Mouse (Mus musculus): ENCODE measurements around the gene Pcna. TPM values are rescaled to one million over a fixed set of nuclear protein-coding genes. Genes with fewer than 3 reads are reported as not detected.

Pcna gene
- polyA plus RNA-seq, 2 experiments from 2014 or later = 185 to 199 TPM

DNA sequence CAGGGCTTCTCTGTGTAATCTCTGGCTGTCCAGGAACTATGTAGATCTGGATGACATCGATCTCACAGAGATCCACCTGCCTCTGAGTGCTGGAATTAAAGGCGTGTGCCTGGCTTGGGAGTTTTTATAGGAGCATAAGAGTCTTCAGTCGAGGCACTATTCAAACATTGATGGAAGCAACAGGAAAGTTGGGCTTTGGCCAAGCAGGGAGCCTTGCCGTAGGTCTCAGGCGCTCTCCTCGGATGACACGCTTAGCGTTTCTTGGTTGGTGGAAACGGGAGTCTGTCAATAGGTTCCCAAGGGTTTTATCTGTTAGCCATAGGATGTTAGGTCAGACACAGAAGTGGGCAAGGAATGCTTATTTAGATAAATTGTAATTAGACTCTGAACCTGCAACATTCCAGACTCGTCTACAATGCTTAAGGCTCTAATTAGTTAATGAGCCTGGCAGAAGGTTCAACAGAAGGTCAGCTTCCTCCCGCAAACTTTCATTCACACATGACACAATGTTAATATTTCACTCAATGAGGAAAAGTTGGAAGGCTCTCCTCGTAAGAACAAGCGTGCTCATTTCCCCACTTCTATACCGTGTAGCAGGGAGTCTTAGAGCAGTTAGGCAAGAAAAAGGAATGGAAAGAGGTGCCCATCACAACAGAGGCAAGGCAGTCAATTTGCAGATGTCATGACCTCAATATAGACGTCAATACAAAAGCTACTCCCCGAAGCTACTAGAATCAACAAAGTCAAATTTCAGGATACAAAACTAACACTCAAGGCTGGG, 18.9 kb downstream of the Pcna start:
- ATAC-seq = no peak

DNA sequence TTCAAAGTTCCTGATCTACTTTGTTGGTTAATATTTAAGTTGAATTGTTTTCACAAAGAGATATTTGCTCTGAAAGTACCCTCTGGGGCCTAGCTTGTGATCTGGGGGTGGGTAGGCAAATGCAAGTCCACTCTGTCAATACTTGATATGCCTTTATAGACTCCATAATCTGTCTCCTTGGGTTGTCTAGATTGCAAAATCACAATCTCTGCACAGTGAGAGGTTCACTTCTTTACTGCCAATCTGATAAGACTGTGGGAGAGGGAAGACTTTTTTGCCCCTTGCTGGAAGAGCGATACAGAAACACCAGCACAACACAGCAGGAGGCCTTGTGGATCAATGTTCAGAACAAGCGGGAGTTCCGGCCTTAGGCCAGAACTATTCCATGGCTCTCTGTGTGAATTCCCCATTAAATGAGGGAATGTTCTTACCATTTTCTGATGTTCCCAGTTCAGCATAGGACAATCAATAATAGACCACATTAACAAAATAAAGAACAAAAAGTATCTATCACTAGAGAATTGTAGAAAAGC, 20.6 kb downstream of the Pcna start:
- ATAC-seq = no peak

DNA sequence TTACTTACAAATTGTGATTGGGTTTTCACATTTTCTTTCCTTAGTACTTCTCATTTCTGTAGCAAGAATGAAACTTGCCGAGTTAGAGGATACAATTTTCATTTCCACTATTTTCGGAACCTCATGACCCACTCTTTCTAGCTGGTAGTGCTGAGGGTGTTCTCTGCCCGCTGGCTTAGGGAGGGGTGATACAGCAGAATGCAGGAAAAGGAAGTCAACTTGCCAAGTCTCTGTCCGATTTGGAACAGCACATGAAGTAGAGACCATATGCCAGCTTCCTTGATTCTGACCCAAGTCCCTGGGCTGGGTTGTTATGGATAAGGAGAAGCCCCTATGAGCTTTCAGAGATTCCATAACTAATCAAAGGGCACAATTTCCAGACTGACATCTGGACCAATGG, 28.8 kb downstream of the Pcna start:
- no peak for ATAC-seq

DNA sequence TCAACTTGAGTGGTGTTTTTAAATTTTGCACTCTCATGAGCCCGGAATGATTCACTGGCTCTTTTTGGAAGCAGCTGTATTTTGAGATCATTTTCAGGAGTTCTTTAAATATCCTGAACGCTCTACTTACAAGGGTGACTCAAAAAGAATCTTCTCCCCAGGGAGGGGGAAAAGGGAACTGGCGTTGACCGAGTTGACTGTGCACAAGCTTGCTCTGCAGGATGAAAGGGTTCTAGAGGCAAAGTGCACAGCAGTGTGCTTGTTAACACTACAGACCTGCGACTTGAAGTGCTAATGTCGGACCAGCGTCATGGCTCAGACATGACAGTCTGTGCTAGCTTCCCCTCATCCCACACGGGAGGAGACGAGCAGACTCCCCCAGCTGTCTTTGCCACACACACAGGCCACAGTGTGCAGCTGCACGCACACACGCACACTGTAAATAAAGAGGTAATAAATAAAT, 31.5 kb downstream of the Pcna start:
- ATAC-seq = no peak

DNA sequence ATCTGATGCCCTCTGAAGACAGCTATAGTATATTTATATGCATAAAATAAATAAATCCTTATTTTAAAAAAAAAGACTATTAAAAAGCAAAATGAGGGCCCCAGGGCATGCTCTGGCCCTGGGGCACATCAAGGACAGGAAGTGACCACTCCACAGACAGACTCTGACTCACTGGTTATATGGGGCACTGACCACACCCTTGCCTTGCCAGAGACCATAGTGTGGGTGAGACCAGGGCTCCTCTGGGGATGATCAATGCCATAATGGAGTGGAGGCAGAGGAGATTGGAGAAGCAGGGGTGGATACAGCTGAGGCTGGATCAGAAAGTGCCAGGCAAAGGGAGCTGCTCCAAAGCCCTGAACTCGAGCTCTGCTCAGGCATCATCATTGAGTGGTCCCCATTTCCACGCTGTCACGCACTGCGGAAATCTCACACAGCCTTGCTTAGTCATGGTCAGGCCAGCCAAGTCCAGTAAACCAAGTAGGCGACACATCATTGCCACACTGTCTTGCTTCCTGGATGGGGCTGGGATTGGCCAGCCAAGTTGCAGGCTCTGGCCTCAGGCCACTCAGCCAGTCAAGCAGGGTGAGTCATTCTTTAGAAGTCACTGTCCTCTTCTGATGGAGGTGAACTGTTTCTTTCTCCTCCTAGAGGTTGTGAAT, 41.0 kb downstream of the Pcna start:
- no peak for ATAC-seq

DNA sequence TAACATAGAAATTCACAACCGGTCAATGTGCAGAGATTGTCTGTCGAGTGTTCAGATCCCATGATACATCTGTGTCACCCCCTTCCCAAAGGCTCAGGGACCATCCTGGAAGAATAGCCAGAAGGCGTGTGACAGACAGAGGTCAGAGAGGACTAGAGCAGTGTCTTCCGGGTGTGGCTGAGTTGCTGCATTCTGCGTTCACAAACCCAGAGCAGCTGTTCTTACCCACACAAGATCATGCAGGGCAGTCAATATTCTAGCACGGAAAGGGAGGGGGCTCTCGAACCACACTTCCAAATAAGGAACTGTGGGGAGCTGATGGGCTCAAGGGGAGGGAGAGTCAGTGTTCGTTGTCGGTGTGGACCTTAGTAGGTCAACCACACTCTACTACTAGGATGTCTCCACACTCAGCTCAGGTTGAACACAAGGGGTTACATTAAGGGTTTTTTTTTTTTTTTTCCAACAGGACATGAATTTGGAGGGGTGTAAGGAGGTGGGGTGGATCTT, 42.3 kb downstream of the Pcna start:
- ATAC-seq = no peak

DNA sequence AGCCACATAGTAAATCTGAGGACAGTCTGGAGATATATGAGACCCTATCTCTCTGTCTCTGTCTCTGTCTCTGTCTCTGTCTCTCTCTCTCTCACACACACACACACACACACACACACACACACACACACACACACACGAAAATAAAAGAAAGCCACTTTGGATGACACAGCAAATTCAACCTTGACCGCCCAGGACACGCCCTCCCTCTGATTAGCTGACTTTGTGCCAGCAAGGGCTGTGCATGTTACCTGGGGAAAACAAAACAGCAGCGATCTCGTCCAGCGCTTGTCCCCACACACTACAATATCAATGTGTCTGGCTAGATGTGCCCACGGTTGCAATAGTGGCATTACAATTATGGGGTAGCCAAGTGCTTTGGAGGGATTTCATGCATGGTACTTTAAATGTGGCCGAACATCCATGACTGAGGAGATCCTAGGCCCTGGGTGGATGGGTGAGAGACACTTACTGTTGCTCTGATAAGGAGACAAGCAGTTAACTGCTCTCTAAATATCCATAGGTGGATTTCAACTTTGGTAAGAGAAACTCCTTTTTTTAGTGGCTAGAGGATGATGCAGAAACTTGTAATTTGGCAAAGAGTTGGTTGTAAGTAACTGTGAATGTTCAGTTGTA, 44.8 kb downstream of the Pcna start:
- ATAC-seq = no peak

DNA sequence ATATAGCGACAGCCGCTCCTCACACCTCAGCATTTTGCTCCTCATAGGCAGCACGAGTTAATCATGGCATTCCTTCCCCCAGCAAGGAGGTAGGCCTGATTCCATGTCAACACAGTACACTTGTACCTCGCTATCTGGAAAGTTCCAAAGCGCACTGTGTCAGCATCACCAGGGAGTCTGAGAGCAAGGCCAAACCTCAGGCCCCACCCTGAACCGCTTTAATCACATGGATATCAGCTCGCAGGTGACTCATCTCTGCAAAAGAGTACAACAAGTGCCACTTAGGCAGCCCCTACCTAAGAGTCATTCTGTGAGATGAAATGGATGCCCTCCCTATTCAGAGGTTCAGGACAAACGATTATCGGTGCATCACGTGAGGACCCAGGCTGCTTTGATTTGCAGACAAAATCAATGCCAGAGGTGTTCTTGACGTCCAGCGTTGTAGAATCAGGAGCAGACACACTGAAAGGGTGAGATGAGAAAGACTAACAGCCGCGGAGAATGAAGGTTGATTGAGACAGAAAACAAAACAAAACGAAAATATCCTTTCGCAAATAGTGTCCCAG, 46.7 kb downstream of the Pcna start:
- ATAC-seq = no peak

DNA sequence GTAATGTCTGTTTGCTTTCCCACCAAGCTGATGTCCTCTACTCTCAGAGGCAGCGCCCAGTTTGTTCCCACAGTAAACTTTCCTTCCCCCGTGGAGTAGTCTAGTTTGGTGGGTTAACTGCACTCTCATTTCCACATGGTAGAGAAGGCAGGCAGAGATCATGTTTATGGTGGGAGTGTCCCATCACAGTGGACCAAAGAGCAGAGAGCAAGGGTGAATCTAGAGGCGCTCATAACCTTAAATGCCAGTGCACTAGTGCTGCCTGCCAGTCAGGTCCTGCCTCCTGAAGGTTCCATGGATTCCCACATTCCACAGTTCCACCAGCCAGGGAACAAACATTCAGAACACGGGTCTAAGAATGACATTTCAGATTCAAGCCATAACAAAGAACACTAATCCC, 47.6 kb downstream of the Pcna start:
- ATAC-seq = no peak

DNA sequence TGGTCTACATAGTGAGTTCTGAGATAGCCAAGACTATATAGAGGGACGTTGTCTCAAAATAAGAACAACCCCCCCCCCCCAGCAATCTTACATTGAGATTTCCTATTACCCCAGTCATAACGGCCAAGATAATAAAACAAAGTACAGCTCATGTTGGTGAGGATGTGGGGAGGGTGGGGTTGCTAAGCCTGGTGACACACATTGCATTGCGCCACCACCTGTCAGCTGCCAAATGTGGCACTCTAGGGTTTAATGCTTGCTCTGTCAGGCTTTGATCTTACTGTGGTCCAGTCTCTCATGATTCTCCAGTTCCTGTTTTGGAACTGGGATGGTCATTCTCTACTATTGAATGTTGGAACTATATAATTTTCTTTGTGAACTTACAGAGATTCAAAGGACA, 49.3 kb downstream of the Pcna start:
- ATAC-seq = peak; percentile 46

DNA sequence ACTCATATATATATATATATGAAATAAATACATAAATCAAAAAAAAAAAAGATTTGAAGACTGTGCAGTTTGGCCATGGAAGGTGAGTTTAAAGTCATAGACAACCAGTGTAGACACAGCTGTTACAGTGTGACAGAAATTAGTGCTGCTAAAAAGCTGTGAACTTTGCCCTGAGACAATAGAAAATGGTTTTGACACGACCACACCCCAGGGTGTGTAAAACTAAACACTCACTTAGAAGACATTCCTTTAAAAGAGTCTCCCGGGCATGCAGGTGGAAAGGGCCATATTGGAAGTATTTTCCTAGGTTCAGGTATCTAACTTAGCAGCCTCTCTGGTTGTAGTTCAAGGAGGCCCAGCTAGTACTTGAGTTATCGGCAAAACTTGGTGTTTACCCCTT, 49.9 kb downstream of the Pcna start:
- no peak for ATAC-seq

Other genes starting within 250 kb of the Pcna start
- 10 to 100 TPM; 59.8 to 83.1 TPM for gene Rassf2, start 223.1 kb downstream of the Pcna start, polyA plus RNA-seq (2017; shearing (Covaris generic))
- gene Slc23a2, start 108.2 kb downstream of the Pcna start, polyA plus RNA-seq (2017; shearing (Covaris generic)) = 10 to 100 TPM in 1 of 2 experiments, 1 to 10 TPM in 1; 9.8 to 11.1 TPM
- gene Tmem230, start 5.5 kb downstream of the Pcna start, polyA plus RNA-seq (2017; shearing (Covaris generic)) = 10 to 100 TPM; 40.0 to 40.5 TPM
- gene Cds2, start 9.8 kb upstream of the Pcna start, polyA plus RNA-seq (2017; shearing (Covaris generic)) = 10 to 100 TPM; 21.6 to 28.3 TPM
- under 1 TPM in 1 of 2 experiments, not detected in 1; 0.21 TPM for gene Prokr2, start 132.1 kb upstream of the Pcna start, polyA plus RNA-seq (2017; shearing (Covaris generic))

All from activated CD4-positive, CD25-positive, alpha-beta regulatory T cell, adult 4 months (primary cell).